Mouse (Mus musculus) forebrain, postnatal 0 days (tissue): ENCODE data around the gene Lancl2. TPM values are rescaled to one million over a fixed set of nuclear protein-coding genes. Genes with fewer than 3 reads are reported as not detected.

Experiments
- ATAC-seq: fragments of 200-750 bp; cut with Nextera tagmentation; 2 replicates; pipeline ENCODE4 v1.8.0; 2017; ENCODE audit warnings: mild to moderate bottlenecking, moderate library complexity
- DNase-seq: peaks from one replicate; pipeline ENCODE4 v3.0.0-alpha.2; 2015
- H3K27ac ChIP-seq: fragments of 300-500 bp; sonication (generic); 2 replicates; pipeline ENCODE4 v1.5.1; 2014; ENCODE audit warnings: low read depth, mild to moderate bottlenecking, antibody characterized with exemption, low read length, moderate library complexity, mixed read lengths
- H3K27me3 ChIP-seq: fragments of 300-500 bp; sonication (generic); 2 replicates; pipeline ENCODE4 v1.6.1; 2014; ENCODE audit warnings: mild to moderate bottlenecking, low read length, mixed read lengths; ENCODE audit not compliant: insufficient read depth
- H3K36me3 ChIP-seq: fragments of 300-500 bp; sonication (generic); 2 replicates; pipeline ENCODE4 v1.6.1; 2014; ENCODE audit warnings: mild to moderate bottlenecking, moderate library complexity; ENCODE audit not compliant: insufficient read depth
- H3K4me1 ChIP-seq: fragments of 300-500 bp; sonication (generic); 2 replicates; pipeline ENCODE4 v1.6.1; 2014; ENCODE audit warnings: antibody characterized with exemption; ENCODE audit not compliant: insufficient read depth
- H3K4me2 ChIP-seq: fragments of 300-500 bp; sonication (generic); 2 replicates; pipeline ENCODE4 v1.6.1; 2014; ENCODE audit warnings: low read depth, mild to moderate bottlenecking, moderate library complexity
- H3K4me3 ChIP-seq: fragments of 300-500 bp; sonication (generic); 2 replicates; pipeline ENCODE4 v1.5.1; 2014; ENCODE audit warnings: low read depth, low read length, mixed read lengths
- H3K9ac ChIP-seq: fragments of 300-500 bp; sonication (generic); 2 replicates; pipeline ENCODE4 v1.6.1; 2014; ENCODE audit warnings: mild to moderate bottlenecking
- H3K9me3 ChIP-seq: fragments of 300-500 bp; sonication (generic); 2 replicates; pipeline ENCODE4 v1.6.1; 2016; ENCODE audit warnings: low read length
- CTCF ChIP-seq: sonication (generic); IDR thresholded peaks from 2 replicates; pipeline ENCODE4 v1.5.1; 2016; ENCODE audit warnings: antibody characterized with exemption, control low read depth, low read depth
- WGBS: fragments of 180-500 bp; shearing (Covaris S2); extraction: QIAGEN DNeasy Blood & Tissue Kit; methylation state at CpG from one replicate; pipeline ENCODE4 v1.1.7; 2014; 5-methylcytosine and 5-hydroxymethylcytosine counted together
- polyA plus RNA-seq: library from polyadenylated mRNA; unstranded; fragments of >200 nt; fragmentation: Nextera tagmentation; extraction: Ambion mirVana; gene quantifications from 2 replicates; pipeline ENCODE4 v1.2.1, GENCODE M21; 2015
- total RNA-seq: library from RNA; depleted of rRNA; stranded (reverse); fragments of >200 nt; gene quantifications from 2 replicates; pipeline ENCODE4 v1.2.3, GENCODE M21; 2014

Gene Lancl2
- total and polyA plus RNA-seq, 2 experiments from 2014 or later: 102 to 146 TPM

DNA sequence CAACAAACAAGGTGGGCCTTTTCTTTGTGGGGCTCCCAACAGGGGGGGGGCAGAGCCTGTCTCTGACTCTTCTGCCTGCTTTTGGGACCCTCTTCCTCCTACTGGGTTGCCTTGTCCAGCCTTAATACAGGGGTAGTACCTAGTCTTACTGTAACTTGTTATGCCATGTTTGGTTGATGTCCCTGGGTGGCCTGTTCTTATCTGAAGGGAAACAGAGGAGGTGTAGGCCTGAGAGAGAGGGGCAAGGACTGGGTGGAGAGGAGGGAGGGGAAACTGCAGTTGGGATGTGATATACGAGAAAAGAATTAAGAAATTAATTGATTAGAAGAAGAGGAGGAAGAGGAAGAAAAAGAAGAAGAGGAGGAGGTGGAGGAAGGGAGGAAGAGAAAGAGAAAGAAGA is 63.9 kb downstream of the Lancl2 start:
- 93% methylated on average over 1 of the region's 1 CpGs for WGBS
- peaks cover 5% of the 10 kb centered on the region; the same call in 1 of the 2 replicates for H3K36me3 ChIP-seq
- H3K9ac ChIP-seq: no peak overlapping the region
- no peak overlapping the region for H3K4me3 ChIP-seq
- no peak overlapping the region for H3K27ac ChIP-seq
- H3K9me3 ChIP-seq: no peaks in the 10 kb centered on the region
- ATAC-seq (no peak), DNase-seq (no peak)
- H3K4me1 ChIP-seq: no peaks in the 10 kb centered on the region
- H3K4me2 ChIP-seq: no peak overlapping the region
- TF ChIP-seq CTCF: no peak
- no peaks in the 10 kb centered on the region for H3K27me3 ChIP-seq

DNA sequence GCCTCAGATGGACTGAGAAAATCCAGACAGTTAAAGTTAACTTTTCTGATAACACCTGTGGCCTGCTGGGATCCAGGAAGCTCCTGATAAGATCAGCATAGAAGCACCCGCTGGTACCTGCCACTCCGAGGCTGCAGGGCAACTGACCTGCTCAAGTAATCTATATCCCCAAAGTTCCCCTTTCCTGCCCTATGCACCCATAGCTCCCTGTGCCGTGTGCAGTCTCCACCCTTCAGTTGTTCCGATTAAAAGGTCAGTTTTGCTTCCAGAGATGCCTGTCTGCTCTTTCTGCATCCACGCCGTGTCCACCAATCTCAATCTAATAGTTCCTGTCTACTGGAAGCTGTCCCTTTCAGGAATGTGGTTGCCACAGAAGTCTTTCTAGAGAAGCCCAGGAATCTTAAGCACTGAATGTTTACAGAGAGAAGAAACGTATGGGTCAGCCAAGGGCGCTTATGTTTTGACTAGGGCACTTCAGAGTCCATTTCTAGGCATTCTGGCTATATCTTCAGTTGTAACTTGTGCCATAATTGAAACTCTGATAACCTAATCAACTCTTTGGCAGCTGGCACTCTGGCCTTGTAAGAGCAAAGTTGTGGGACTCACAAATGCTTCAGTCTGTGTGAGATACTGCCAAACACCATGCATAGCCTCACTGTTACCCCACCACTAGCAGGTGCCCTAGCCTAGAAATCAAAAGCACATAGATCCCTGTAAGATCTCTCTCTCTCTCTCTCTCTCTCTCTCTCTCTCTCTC is 65.0 kb downstream of the Lancl2 start:
- no peak for DNase-seq
- peaks cover 5% of the 10 kb centered on the region; the same call in 1 of the 2 replicates for H3K36me3 ChIP-seq
- ATAC-seq: no peak
- H3K4me1 ChIP-seq: no peaks in the 10 kb centered on the region
- H3K27me3 ChIP-seq: no peaks in the 10 kb centered on the region
- 90% methylated on average over 8 of the region's 8 CpGs for whole genome bisulfite sequencing
- H3K9me3 ChIP-seq: no peaks in the 10 kb centered on the region
- H3K4me3 ChIP-seq: no peak overlapping the region
- H3K9ac ChIP-seq: no peak overlapping the region
- no peak overlapping the region for H3K4me2 ChIP-seq
- no peak overlapping the region for H3K27ac ChIP-seq
- no peak for TF ChIP-seq CTCF

DNA sequence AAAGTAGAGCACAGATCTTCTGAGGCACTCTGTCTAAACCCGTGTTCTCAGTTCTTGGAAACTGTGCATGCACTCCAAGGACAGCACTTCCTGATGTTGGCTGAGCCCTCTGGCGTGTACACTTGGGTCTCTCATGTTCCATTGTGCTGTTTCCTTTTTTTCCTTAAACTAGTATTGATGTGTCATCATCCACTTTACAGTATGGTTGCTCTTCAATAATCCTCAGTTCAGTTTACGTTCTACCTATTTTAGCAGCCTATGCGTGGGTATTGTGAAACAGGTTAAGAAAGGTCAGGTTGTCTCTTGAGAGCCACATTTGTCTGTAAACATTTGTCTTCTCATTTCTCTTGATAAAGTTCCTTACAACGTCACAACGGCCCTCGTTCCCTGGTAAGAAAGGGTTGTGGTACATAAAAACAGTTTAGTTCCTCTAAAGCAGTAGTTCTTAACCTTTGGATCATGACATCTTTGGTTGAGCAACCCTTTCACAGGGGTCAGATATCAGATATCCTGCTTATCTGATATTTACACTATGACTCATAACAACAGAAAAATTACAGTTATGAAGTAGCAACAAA is 66.7 kb downstream of the Lancl2 start:
- H3K4me1 ChIP-seq: no peaks in the 10 kb centered on the region
- H3K9me3 ChIP-seq: no peaks in the 10 kb centered on the region
- no peak for DNase-seq
- no peak overlapping the region for H3K9ac ChIP-seq
- 94% methylated on average over 7 of the region's 7 CpGs for WGBS
- TF ChIP-seq CTCF: no peak
- no peaks in the 10 kb centered on the region for H3K27me3 ChIP-seq
- H3K4me2 ChIP-seq: no peak overlapping the region
- no peak overlapping the region for H3K27ac ChIP-seq
- no peak overlapping the region for H3K4me3 ChIP-seq
- H3K36me3 ChIP-seq: peaks cover 8% of the 10 kb centered on the region; the same call in 1 of the 2 replicates
- no peak for ATAC-seq

DNA sequence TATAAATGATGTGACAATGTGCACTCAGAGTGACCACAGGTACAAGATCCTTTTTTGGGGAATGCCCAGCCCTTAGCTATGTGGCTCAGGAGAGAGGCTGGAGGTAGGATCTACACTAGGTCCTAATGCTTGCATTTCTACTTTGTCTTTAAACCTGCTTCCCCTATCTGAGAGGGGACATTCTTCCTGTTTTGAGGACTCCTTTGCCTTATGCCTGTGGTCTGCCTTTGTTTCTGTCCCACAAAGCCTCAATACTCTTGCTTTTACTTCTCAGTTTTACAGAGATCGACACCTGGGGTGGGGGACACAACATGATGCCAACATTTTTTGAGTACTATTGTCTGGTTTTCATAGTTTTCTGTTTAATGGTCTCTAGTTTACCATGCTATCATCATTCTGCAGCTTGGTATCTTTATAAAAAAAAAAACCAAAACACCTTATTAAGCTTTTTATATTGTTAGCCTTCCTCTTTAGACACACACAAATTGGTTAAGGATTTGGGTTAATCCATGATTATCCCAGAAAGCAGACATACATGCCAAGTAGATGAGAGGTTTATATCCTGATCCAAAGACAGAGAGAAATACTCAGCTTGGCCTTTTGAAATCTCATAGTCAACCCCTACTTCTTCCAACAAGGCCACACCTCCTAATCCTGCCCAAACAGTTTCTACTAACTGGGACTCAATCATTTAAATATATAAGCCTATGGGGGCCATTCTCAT is 68.3 kb downstream of the Lancl2 start:
- TF ChIP-seq CTCF: no peak
- no peaks in the 10 kb centered on the region for H3K9me3 ChIP-seq
- H3K27me3 ChIP-seq: no peaks in the 10 kb centered on the region
- DNase-seq: no peak
- 87% methylated on average over 1 of the region's 1 CpGs for WGBS
- ATAC-seq: no peak
- H3K4me1 ChIP-seq: no peaks in the 10 kb centered on the region
- no peak overlapping the region for H3K4me3 ChIP-seq
- H3K36me3 ChIP-seq: peaks cover 16% of the 10 kb centered on the region; the same call in 1 of the 2 replicates
- no peak overlapping the region for H3K9ac ChIP-seq
- H3K4me2 ChIP-seq: no peak overlapping the region
- H3K27ac ChIP-seq: no peak overlapping the region

DNA sequence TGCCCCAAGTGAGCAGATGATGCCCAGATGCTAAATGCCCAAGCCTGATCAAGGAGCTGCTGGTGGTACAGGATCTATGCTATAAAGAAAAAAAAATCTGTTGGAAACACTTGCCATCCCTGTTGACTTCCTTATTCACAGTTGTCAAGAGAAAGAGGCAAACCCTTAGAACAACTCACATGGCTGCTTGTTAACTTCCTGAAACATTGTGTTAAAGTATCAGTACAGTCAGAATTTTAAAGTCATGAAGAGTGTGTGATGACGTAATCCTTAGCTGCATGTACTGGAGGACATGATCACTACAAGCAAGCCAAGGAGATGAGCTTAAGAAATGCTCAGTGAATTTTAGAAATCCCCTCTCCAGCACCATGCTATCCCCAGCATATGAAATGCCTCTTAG is 71.5 kb downstream of the Lancl2 start:
- Histone ChIP-seq H3K9me3 (no peaks in the 10 kb centered on the region), H3K4me1 (no peaks in the 10 kb centered on the region), H3K27me3 (no peaks in the 10 kb centered on the region), H3K4me2 (no peak overlapping the region), H3K4me3 (no peak overlapping the region), H3K9ac (no peak overlapping the region), H3K27ac (no peak overlapping the region), H3K36me3 (peaks cover 16% of the 10 kb centered on the region; the same call in 1 of the 2 replicates)
- 100% methylated on average over 1 of the region's 1 CpGs for WGBS
- no peak for ATAC-seq
- DNase-seq: no peak
- TF ChIP-seq CTCF: no peak

DNA sequence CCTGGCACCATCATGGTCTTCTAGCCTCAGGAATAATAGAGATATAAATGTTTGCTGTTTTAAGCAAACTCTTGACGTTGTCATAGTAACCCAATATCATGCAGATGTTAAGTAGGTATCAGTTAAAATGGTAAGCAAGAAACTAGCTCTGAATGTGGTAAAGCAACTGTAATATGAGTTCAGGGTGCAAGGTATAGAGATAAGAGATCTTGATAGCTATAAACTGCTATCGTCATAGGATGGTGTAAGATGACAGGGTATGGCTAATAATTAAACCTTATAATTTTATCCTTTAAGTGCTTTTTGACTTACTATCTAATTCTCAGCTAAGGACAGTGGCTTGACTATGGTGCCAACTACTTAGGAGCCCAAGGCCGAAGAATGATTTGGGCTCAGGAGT is 78.0 kb downstream of the Lancl2 start:
- H3K27me3 ChIP-seq: no peaks in the 10 kb centered on the region
- TF ChIP-seq CTCF: no peak
- no peaks in the 10 kb centered on the region for H3K9me3 ChIP-seq
- H3K4me2 ChIP-seq: no peak overlapping the region
- no peak for ATAC-seq
- H3K4me3 ChIP-seq: no peak overlapping the region
- H3K4me1 ChIP-seq: no peaks in the 10 kb centered on the region
- 92% methylated on average over 3 of the region's 3 CpGs for WGBS
- DNase-seq: no peak
- H3K27ac ChIP-seq: no peak overlapping the region
- no peaks in the 10 kb centered on the region for H3K36me3 ChIP-seq
- H3K9ac ChIP-seq: no peak overlapping the region

DNA sequence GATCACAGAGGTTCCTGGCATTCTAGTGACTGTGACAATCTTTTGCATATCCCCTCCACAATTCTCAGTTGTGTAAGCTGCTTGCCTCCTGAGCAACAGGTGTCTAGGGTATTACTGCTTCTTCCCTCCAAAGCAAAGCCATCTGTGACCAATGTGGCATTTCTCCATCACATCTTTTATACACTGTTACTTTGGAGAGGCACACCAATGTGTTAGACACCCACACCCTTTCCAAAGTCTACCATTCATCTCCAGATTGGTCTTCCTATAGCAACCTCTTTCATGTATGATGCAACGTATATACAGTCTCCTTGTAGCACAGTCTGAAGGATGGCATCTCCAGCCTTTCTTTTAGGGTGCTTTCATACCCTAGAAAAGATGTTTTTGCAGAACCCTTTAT is 80.3 kb downstream of the Lancl2 start:
- WGBS: 84% methylated on average over 1 of the region's 1 CpGs
- no peaks in the 10 kb centered on the region for H3K27me3 ChIP-seq
- no peaks in the 10 kb centered on the region for H3K4me1 ChIP-seq
- no peak for TF ChIP-seq CTCF
- no peaks in the 10 kb centered on the region for H3K9me3 ChIP-seq
- no peak overlapping the region for H3K4me2 ChIP-seq
- DNase-seq: no peak
- no peak overlapping the region for H3K27ac ChIP-seq
- H3K36me3 ChIP-seq: peaks cover 2% of the 10 kb centered on the region; the same call in 1 of the 2 replicates
- no peak overlapping the region for H3K4me3 ChIP-seq
- no peak overlapping the region for H3K9ac ChIP-seq
- no peak for ATAC-seq
